Mouse (Mus musculus) NIH3T3 (cell line): ENCODE data around the gene Ubp1.

Source experiments
- DNase-seq: peaks from one replicate; pipeline ENCODE4 v3.0.0-alpha.2; 2012; ENCODE audit warnings: low read depth

Gene Ubp1

GRCm38 (mm10) chr9:114015724-114016123 is 85.0 kb downstream of the Ubp1 start:
- DNase-seq, result peak; percentile 32

- peak; percentile 71 for DNase-seq
These were observed 85.7 kb downstream of the Ubp1 start for GRCm38 (mm10) chr9:114016402-114016801.

DNA sequence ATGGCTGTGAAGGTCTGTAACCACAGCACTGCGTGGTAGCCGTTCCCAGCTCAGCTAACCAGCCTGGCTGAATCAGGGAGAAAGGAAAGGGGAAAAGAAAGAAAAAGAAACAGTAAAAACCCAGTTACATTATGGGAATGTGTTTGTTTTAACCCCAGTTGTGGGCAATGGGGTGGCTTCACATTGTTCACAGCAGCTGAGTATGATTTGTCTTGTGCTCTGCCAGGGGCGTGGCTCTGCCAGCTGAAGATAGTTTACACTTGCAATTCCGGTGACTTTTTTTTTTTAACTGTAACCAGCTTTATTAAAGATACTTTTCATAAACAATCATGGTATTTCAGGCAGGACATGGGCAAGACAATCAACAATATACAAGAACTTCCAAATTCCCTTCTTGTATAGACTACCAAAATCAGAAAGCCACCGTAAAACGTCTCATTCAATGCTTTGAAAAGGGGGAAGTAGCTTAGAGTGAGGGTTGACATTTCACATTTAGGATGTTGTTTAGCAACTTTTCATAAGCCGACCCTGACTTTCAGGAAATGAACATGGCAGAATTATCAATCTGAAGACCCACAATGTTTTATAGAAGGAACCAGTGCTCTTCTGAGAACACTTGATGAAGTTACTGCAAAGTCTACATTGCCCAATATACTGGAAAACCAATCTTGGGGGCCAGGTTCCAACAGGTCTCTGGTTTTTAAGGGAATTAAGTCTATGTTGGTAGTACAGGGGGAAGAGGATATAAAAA is 88.5 kb downstream of the Ubp1 start:
- DNase-seq, result no peak

- DNase-seq, result no peak
These were observed 91.4 kb downstream of the Ubp1 start for GRCm38 (mm10) chr9:114022141-114022540.

GRCm38 (mm10) chr9:114025182-114025581 is 94.4 kb downstream of the Ubp1 start:
- no peak for DNase-seq

GRCm38 (mm10) chr9:114025846-114026245 is 95.1 kb downstream of the Ubp1 start:
- DNase-seq, result peak; percentile 8

DNA sequence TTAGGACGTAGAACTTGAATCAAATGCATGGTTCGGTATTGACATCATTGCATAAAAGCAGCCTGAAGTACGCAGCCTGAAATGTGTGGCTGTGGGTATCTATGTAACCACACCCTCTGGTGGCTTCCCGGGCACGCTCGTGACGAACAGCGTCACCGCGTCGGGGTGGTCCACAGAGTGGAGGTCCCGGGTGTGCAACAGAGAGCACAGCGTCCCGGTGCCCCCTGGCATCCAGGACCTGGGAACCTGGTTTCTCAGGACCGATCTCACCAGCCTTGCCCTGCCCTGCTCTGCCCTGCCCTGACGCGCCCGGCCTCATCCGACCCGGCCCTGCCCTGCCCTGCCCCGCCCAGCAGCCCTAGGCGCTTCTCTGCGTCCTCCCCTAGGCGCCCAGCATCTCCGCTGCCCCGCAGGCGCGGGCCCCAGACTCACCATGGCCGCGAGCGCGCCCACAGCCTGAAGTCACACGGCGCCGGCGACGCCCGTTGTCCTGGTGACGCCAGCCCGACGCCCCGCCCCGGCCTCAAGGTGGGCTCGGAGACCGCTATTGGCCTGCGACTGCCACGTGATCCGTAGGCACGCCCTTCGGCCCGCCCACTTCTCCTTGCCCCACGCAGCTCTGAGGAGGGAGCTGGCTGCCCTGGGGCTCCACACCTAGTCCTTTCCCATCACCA is 95.7 kb downstream of the Ubp1 start:
- peak; percentile 91 for DNase-seq
